Mouse (Mus musculus): ENCODE measurements around the gene Olfr1057.
"Not testable (repeated sequence)": the region's sequence is repeated elsewhere in the genome, so short reads cannot be mapped to it uniquely, and the experiment has no call there.

Gene Olfr1057

GRCm38 (mm10) chr2:86378293-86378692, at the start of gene Olfr1057:
Gene Olfr1057 (minus strand): TSS chr2:86378393.
- no peak for DNase-seq (ENCODE audit: low read depth, low spot score)

GRCm38 (mm10) chr2:86426649-86427048, 48.5 kb upstream of the Olfr1057 start, which contains the start of gene Olfr1062:
Gene Olfr1062 (minus strand): TSS chr2:86426749.
- not testable (repeated sequence) for DNase-seq (ENCODE audit: low read depth, low spot score)

- DNase-seq (ENCODE audit: low read depth, low spot score): no peak
Measured at GRCm38 (mm10) chr2:86413950-86414349, 35.8 kb upstream of the Olfr1057 start, which contains the start of gene Olfr1061. Gene Olfr1061 (minus strand): TSS chr2:86414050.

- no peak for DNase-seq (ENCODE audit: low read depth, low spot score)
Measured at GRCm38 (mm10) chr2:86395114-86395513, 16.9 kb upstream of the Olfr1057 start.

GRCm38 (mm10) chr2:86388461-86388860, 10.3 kb upstream of the Olfr1057 start, which contains the start of gene Olfr1058:
Gene Olfr1058 (minus strand): TSS chr2:86388561.
- not testable (repeated sequence) for DNase-seq (ENCODE audit: low read depth, low spot score)

- not testable (repeated sequence) for DNase-seq (ENCODE audit: low read depth, low spot score)
Measured at GRCm38 (mm10) chr2:86366342-86366741, 11.9 kb downstream of the Olfr1057 start.

- no peak for DNase-seq (ENCODE audit: low read depth, low spot score)
Measured at GRCm38 (mm10) chr2:86362369-86362768, 15.8 kb downstream of the Olfr1057 start, which contains the start of gene Olfr1056. Gene Olfr1056 (minus strand): TSS chr2:86362469.

GRCm38 (mm10) chr2:86351751-86352150, 26.4 kb downstream of the Olfr1057 start:
- DNase-seq (ENCODE audit: low read depth, low spot score): not testable (repeated sequence)

GRCm38 (mm10) chr2:86350184-86350583, 28.0 kb downstream of the Olfr1057 start, which contains the start of gene Olfr1055:
Gene Olfr1055 (minus strand): TSS chr2:86350284.
- no peak for DNase-seq (ENCODE audit: low read depth, low spot score)

- no peak for DNase-seq (ENCODE audit: low read depth, low spot score)
Measured at GRCm38 (mm10) chr2:86335333-86335732, 42.9 kb downstream of the Olfr1057 start, which contains the start of gene Olfr1054. Gene Olfr1054 (minus strand): TSS chr2:86335433.
